Mouse (Mus musculus): Measurements from ENCODE around the gene Nebl. TPM values are rescaled to one million over a fixed set of nuclear protein-coding genes. Genes with fewer than 3 reads are reported as not detected.
"Not testable (repeated sequence)": the region's sequence is repeated elsewhere in the genome, so short reads cannot be mapped to it uniquely, and the experiment has no call there.

The Nebl gene
- polyA plus RNA-seq, 1 experiment from 2014 or later: 41.0 TPM

DNA sequence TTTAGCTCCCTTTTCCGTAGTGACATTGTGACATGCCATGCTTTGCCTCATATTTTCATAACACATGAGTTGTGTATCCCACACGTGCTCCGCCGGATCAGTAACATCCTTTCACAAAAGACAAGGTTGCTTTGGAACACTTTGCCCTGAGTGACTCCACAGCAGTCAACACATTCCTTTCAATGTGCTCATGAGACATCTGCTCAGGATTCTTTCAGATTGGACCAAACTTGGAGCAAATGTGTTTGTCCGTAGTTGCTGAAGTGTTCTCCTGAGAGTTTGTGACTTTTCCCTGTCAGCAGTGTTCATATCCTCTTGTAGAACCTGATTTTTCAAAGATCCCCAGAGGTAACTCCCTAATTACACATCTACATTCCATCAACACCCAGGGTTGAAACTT, 414.4 kb downstream of the Nebl start:
- no peaks in the 10 kb centered on the region for H3K4me1 ChIP-seq (ENCODE audit: insufficient read depth, low read depth, low read length)
- H3K9me3 ChIP-seq (ENCODE audit: low read length): no peaks in the 10 kb centered on the region
- H3K4me2 ChIP-seq (replicated peaks; ENCODE audit: low read depth, low read length): no peak overlapping the region
- H3K36me3 ChIP-seq (ENCODE audit: insufficient read depth, low read length): no peaks in the 10 kb centered on the region
- H3K9ac ChIP-seq (replicated peaks; ENCODE audit: low read depth): no peak overlapping the region
- TF ChIP-seq CTCF (IDR thresholded peaks at IDR 0.05) (no peak), EP300 (IDR thresholded peaks at IDR 0.05) (peak; percentile 65; the same call in 1 of the 2 replicates)
- H3K27me3 ChIP-seq (replicated peaks; ENCODE audit: insufficient read depth, low read length): no peaks in the 10 kb centered on the region
- H3K4me3 ChIP-seq (ENCODE audit: low read depth, low read length): no peak overlapping the region
- ATAC-seq (peak; percentile 94), DNase-seq (ENCODE audit: low spot score) (peak; percentile 88)
- 65% methylated on average over 5 of the region's 5 CpGs for WGBS
- no peak overlapping the region for H3K27ac ChIP-seq (ENCODE audit: low read length)

GRCm38 (mm10) chr2:17301379-17301778, 429.9 kb downstream of the Nebl start:
- Histone ChIP-seq H3K27me3 (replicated peaks; ENCODE audit: insufficient read depth, low read length) (no peaks in the 10 kb centered on the region), H3K4me1 (ENCODE audit: insufficient read depth, low read depth, low read length) (no peaks in the 10 kb centered on the region), H3K9ac (replicated peaks; ENCODE audit: low read depth) (no peak overlapping the region), H3K4me3 (ENCODE audit: low read depth, low read length) (no peak overlapping the region), H3K4me2 (replicated peaks; ENCODE audit: low read depth, low read length) (no peak overlapping the region), H3K9me3 (ENCODE audit: low read length) (no peaks in the 10 kb centered on the region), H3K36me3 (ENCODE audit: insufficient read depth, low read length) (no peaks in the 10 kb centered on the region), H3K27ac (ENCODE audit: low read length) (no peak overlapping the region)
- TF ChIP-seq CTCF (IDR thresholded peaks at IDR 0.05): no peak
- TF ChIP-seq EP300 (IDR thresholded peaks at IDR 0.05): no peak
- peak; percentile 71 for ATAC-seq
- peak; percentile 69 for DNase-seq (ENCODE audit: low spot score)

GRCm38 (mm10) chr2:17297496-17297895, 433.8 kb downstream of the Nebl start:
- Histone ChIP-seq H3K27me3 (replicated peaks; ENCODE audit: insufficient read depth, low read length) (no peaks in the 10 kb centered on the region), H3K9me3 (ENCODE audit: low read length) (no peaks in the 10 kb centered on the region), H3K4me1 (ENCODE audit: insufficient read depth, low read depth, low read length) (no peaks in the 10 kb centered on the region), H3K9ac (replicated peaks; ENCODE audit: low read depth) (no peak overlapping the region), H3K4me2 (replicated peaks; ENCODE audit: low read depth, low read length) (no peak overlapping the region), H3K27ac (ENCODE audit: low read length) (no peak overlapping the region), H3K36me3 (ENCODE audit: insufficient read depth, low read length) (no peaks in the 10 kb centered on the region), H3K4me3 (ENCODE audit: low read depth, low read length) (no peak overlapping the region)
- no peak for TF ChIP-seq EP300 (IDR thresholded peaks at IDR 0.05)
- TF ChIP-seq CTCF (IDR thresholded peaks at IDR 0.05): no peak
- ATAC-seq (no peak), DNase-seq (ENCODE audit: low spot score) (no peak)
- WGBS: 74% methylated on average over 1 of the region's 1 CpGs

GRCm38 (mm10) chr2:17295257-17295656, 436.0 kb downstream of the Nebl start:
- 92% methylated on average over 3 of the region's 5 CpGs for WGBS
- H3K9me3 ChIP-seq (ENCODE audit: low read length); H3K4me3 ChIP-seq (ENCODE audit: low read depth, low read length); H3K9ac ChIP-seq (replicated peaks; ENCODE audit: low read depth); H3K4me1 ChIP-seq (ENCODE audit: insufficient read depth, low read depth, low read length); H3K27ac ChIP-seq (ENCODE audit: low read length); H3K4me2 ChIP-seq (replicated peaks; ENCODE audit: low read depth, low read length); DNase-seq (ENCODE audit: low spot score); H3K36me3 ChIP-seq (ENCODE audit: insufficient read depth, low read length); H3K27me3 ChIP-seq (replicated peaks; ENCODE audit: insufficient read depth, low read length); ATAC-seq: not testable (repeated sequence)

Small RNAs within 50 kb of the gene (microRNA-seq; reads per million reads assigned to microRNA genes)
- gene Mir6419: not detected

Data from lung, postnatal 0 days (tissue).